Mouse (Mus musculus): ENCODE measurements around the gene Nedd9. TPM values are rescaled to one million over a fixed set of nuclear protein-coding genes. Genes with fewer than 3 reads are reported as not detected.

Nedd9 gene
- polyA plus RNA-seq, 1 experiment, result 0.16 TPM

DNA sequence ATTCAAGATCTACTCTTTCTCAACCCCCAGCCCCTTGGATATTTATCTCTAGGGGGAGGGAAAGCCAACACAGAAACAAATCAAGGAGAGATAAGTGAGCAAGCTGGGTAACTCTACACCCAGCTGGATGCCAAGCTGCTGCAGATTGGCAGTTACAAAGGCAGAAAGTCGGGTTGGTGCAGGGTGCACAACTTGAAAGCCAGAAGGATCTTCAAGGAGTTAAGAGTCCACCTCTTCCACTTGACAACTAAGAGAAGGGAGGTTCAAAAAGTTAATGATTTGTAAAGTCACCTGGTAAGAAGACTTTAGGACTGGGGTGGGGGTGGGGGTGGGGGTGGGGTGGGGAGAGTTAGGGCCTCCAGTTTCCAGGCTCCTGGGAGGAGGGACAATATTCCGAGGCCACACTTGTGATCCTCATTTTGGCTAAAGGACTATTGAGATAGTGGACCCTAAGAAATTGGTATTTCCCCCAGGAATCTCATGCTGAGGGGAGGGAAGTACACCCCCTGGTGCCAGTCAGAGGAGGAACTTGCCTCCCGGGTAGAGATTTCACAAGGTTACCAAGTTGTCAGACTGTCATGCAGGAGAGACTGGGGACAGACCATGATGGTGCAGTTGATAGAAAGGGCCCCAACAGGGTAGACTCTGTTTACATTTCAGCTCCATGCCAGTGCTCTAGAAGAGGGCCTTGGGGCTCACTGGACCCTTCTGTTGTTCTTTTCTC is 143.8 kb downstream of the Nedd9 start:
- Histone ChIP-seq H3K36me3 (replicated peaks; ENCODE audit: low read length) (peaks cover 5% of the 10 kb centered on the region), H3K27me3 (replicated peaks) (no peaks in the 10 kb centered on the region), H3K4me1 (no peaks in the 10 kb centered on the region), H3K9me3 (no peaks in the 10 kb centered on the region), H3K4me3 (replicated peaks) (no peak overlapping the region)
- TF ChIP-seq GATA1 (IDR thresholded peaks at IDR 0.05; ENCODE audit: borderline replicate concordance, low read length) (no peak), FLI1 (IDR thresholded peaks at IDR 0.05; ENCODE audit: low read length) (no peak)

DNA sequence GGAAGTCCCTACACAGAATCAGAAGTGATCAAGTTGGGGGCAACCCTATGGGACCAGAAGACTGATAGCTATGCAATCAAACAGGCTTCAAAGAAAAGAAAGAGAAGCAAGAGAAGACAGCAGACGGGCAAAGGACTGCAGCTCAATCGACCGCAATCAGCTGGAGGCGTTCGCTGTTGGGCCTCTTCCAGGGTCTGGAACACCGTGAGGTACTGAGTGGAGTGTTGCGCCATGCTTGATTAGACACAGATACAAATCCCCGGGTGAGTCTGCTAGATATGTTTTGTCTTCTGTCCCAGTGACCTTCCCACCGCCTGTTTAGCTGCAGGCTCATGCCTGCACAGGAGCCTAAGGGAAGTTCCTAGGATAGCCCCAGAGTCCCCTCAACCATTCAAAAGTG is 145.7 kb downstream of the Nedd9 start:
- Histone ChIP-seq H3K4me3 (replicated peaks) (no peak overlapping the region), H3K4me1 (no peaks in the 10 kb centered on the region), H3K36me3 (replicated peaks; ENCODE audit: low read length) (peaks cover 5% of the 10 kb centered on the region), H3K9me3 (no peaks in the 10 kb centered on the region), H3K27me3 (replicated peaks) (no peaks in the 10 kb centered on the region)
- no peak for TF ChIP-seq GATA1 (IDR thresholded peaks at IDR 0.05; ENCODE audit: borderline replicate concordance, low read length)
- no peak for TF ChIP-seq FLI1 (IDR thresholded peaks at IDR 0.05; ENCODE audit: low read length)

DNA sequence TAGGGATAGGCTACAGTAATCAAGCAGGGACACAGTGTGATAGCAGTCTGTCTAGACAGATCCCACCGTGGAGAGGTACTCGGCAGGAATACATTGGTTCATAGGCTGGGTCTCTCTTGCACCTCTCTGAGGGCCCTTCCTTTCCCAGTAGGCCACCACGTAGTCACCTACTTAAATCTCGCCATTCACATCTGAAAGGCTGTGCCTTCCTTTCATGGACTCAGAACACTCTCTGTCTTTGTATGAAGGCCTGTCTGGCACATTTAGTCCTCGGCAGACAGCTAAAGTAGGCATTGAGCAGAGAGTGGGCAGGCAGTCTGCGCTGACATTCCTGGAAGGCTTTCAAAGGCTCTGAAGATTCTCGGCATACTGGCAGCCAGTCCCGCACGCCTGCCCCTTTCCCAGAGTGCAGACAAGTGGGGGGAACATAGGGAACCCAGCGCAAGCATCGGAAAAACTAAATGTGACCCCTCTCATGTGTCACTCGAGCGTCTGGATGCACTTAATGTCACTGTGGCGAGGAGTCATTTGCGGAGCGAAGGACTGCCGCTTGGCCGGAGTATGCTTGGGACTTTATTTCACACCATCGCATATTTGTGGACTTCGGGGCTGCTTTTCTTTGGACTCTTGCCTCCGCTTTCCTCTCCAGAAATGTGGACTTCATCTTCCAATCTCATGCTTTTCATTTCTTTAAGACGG is 147.4 kb downstream of the Nedd9 start:
- peaks cover 1% of the 10 kb centered on the region for H3K27me3 ChIP-seq (replicated peaks)
- peaks cover 5% of the 10 kb centered on the region for H3K36me3 ChIP-seq (replicated peaks; ENCODE audit: low read length)
- no peak for TF ChIP-seq GATA1 (IDR thresholded peaks at IDR 0.05; ENCODE audit: borderline replicate concordance, low read length)
- no peak overlapping the region for H3K4me3 ChIP-seq (replicated peaks)
- H3K9me3 ChIP-seq, result no peaks in the 10 kb centered on the region
- H3K4me1 ChIP-seq, result no peaks in the 10 kb centered on the region

DNA sequence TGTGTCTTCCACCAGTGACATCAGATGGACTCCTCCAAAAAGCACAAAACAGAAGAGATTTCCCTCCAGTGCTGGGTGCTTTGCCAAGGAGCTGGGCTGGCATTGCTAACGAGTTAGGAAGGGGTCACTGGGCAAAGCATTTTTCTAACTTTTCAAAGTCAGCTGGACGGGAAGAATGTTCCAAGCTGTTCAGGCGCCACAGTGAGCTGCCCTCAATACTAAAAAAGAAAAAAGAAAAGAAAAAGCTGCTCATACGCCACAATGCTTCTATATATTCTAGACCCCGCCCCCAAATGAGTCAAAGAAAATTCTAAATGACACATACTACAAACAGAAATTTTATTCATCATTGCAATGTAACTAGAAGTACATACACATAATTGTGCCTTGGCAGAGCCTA is 148.0 kb downstream of the Nedd9 start:
- H3K4me3 ChIP-seq (replicated peaks), result no peak overlapping the region
- peaks cover 5% of the 10 kb centered on the region for H3K36me3 ChIP-seq (replicated peaks; ENCODE audit: low read length)
- no peaks in the 10 kb centered on the region for H3K9me3 ChIP-seq
- TF ChIP-seq FLI1 (IDR thresholded peaks at IDR 0.05; ENCODE audit: low read length), result no peak
- TF ChIP-seq GATA1 (IDR thresholded peaks at IDR 0.05; ENCODE audit: borderline replicate concordance, low read length), result no peak
- H3K27me3 ChIP-seq (replicated peaks), result peaks cover 1% of the 10 kb centered on the region
- no peaks in the 10 kb centered on the region for H3K4me1 ChIP-seq

DNA sequence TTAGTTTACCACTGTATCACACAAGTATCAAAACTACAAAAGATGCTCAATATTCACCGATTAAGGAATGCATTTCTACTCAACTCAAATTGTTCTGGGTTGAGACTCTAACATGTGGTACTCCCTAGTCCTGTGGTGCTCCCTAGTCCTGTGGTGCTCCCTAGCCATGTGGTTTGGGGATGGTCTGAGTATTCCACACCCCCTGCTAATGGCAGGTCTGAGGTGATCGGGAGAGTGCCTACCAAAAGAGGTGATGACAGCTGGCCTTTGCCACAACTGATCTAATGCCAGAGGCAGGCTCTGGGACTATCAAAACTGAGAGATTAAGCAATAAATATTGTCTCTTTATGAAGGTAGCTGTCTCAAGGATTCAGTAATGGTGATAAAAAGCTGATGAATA is 149.8 kb downstream of the Nedd9 start:
- Histone ChIP-seq H3K36me3 (replicated peaks; ENCODE audit: low read length) (peaks cover 5% of the 10 kb centered on the region), H3K4me1 (no peaks in the 10 kb centered on the region), H3K4me3 (replicated peaks) (no peak overlapping the region), H3K27me3 (replicated peaks) (peaks cover 1% of the 10 kb centered on the region), H3K9me3 (no peaks in the 10 kb centered on the region)
- TF ChIP-seq GATA1 (IDR thresholded peaks at IDR 0.05; ENCODE audit: borderline replicate concordance, low read length) (no peak), FLI1 (IDR thresholded peaks at IDR 0.05; ENCODE audit: low read length) (no peak)

DNA sequence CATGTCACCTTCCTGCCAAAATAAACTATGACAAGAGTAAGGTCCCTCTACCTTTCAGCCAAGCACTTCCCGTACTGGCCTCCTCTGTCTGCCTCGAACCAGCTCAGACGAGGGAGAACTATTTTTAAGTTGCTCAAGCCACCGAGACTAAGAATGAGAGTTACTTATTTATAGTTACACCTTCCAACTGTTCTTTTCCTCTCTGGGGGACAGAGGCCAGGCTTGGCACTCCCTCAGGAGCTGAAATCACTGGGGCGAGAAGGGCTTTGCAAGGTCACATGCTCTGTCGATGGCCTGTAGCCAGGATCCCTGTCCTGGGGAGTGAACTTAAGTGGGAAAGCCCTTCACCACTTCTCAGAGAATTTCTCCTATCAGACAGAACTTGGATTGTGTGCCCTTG is 150.9 kb downstream of the Nedd9 start:
- no peaks in the 10 kb centered on the region for H3K4me1 ChIP-seq
- no peaks in the 10 kb centered on the region for H3K9me3 ChIP-seq
- no peak overlapping the region for H3K4me3 ChIP-seq (replicated peaks)
- TF ChIP-seq FLI1 (IDR thresholded peaks at IDR 0.05; ENCODE audit: low read length), result no peak
- TF ChIP-seq GATA1 (IDR thresholded peaks at IDR 0.05; ENCODE audit: borderline replicate concordance, low read length), result no peak
- peaks cover 5% of the 10 kb centered on the region for H3K36me3 ChIP-seq (replicated peaks; ENCODE audit: low read length)
- peaks cover 1% of the 10 kb centered on the region for H3K27me3 ChIP-seq (replicated peaks)

DNA sequence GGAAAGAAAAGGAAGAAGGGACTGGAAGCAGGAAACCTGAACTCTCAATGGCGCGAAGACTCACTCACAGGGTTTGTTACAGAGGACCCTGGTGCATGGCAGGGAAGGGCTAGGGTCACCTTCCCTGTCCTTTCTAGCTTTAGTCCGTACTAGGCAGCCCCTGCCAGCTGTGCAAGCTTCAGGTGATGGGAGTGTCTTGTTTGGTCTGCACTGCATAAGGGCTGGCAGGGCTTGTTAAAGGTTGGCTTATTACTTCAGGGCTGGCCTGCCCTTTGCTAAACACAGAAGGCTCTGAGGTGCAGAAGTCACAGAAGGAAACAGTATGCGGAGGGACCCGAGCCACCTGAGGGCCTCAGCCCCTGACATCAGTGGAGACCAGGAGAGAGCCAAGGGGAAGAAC is 151.4 kb downstream of the Nedd9 start:
- H3K9me3 ChIP-seq, result no peaks in the 10 kb centered on the region
- peaks cover 1% of the 10 kb centered on the region for H3K27me3 ChIP-seq (replicated peaks)
- H3K36me3 ChIP-seq (replicated peaks; ENCODE audit: low read length), result peaks cover 5% of the 10 kb centered on the region
- peaks cover 4% of the 10 kb centered on the region for H3K4me1 ChIP-seq
- no peak overlapping the region for H3K4me3 ChIP-seq (replicated peaks)
- TF ChIP-seq FLI1 (IDR thresholded peaks at IDR 0.05; ENCODE audit: low read length) (no peak), GATA1 (IDR thresholded peaks at IDR 0.05; ENCODE audit: borderline replicate concordance, low read length) (no peak)

DNA sequence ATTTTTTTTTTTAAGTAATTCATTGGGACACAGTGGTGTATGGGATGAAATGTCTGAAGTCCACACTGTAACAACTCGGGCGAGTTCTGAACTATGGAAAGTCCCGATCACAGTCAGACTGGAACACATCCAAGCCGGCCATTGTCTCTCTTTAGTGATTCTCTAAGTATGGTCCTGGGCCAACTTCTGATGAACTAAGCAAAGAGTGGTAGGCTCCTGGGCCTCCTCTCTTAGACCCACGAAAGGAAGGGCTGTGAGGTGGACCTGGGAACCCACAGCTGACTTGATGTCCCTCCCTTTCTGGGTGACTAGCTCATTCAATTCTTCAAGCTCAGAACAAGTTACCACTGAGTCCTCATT is 152.5 kb downstream of the Nedd9 start:
- Histone ChIP-seq H3K4me3 (replicated peaks) (no peak overlapping the region), H3K9me3 (no peaks in the 10 kb centered on the region), H3K4me1 (peaks cover 8% of the 10 kb centered on the region), H3K36me3 (replicated peaks; ENCODE audit: low read length) (peaks cover 3% of the 10 kb centered on the region), H3K27me3 (replicated peaks) (peaks cover 1% of the 10 kb centered on the region)
- no peak for TF ChIP-seq GATA1 (IDR thresholded peaks at IDR 0.05; ENCODE audit: borderline replicate concordance, low read length)

DNA sequence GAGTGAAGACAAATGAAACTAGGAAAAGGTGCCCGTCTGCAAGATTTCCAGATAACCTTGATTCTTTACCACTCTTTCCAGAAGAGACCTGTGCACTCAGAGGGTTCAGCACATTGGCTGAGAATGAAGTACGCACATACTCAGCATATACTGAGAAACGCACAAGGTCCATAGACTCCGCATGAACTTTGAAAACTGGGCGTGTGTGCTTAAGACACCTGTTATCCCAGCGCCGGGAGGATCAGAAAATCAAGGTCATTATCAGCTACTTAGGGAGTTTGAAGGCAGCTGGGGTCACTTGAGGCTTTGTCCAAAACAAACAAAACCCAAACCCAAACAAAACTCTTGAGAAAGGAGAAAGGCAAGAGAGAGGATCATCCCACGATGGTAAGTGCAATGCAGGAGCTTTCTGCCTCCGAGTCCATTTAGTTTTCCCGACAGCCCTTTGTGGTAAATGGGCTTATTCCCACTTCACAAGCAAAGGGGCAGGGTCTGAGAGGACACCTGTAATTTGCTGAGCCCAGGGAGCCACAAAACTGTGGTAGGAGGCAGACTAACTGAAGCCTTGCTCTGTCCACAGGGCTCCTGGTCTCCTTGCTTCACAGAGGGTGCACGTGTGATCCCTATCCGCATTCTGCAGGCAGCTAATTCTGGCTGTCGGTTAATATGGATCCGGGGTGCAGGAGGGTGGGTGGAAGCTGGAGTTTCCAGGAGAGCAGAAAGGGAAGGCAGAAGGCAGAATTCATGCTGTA is 153.1 kb downstream of the Nedd9 start:
- H3K4me3 ChIP-seq (replicated peaks), result no peak overlapping the region
- TF ChIP-seq GATA1 (IDR thresholded peaks at IDR 0.05; ENCODE audit: borderline replicate concordance, low read length), result no peak
- no peak for TF ChIP-seq FLI1 (IDR thresholded peaks at IDR 0.05; ENCODE audit: low read length)
- no peaks in the 10 kb centered on the region for H3K9me3 ChIP-seq
- peaks cover 1% of the 10 kb centered on the region for H3K27me3 ChIP-seq (replicated peaks)
- peaks cover 2% of the 10 kb centered on the region for H3K36me3 ChIP-seq (replicated peaks; ENCODE audit: low read length)
- H3K4me1 ChIP-seq, result peaks cover 8% of the 10 kb centered on the region

All from megakaryocyte, embryonic 14.5 days (primary cell).